Mouse (Mus musculus) hindbrain, embryonic 11.5 days (tissue): ENCODE measurements at regions not wholly inside any gene's neighbourhood (a gene's known extent, or its start where the extent isn't known, plus 50 kb on each side); places are given as distances from the start of the nearest gene placed in this dataset.

Source experiments
- ATAC-seq: fragments of 200-750 bp; cut with Nextera tagmentation; 2 replicates; pipeline ENCODE4 v1.8.0; 2017; ENCODE audit warnings: mild to moderate bottlenecking, moderate TSS enrichment, moderate library complexity; ENCODE audit not compliant: low FRiP score
- DNase-seq: peaks from one replicate; pipeline ENCODE4 v3.0.0-alpha.2; 2015; ENCODE audit warnings: low spot score
- H3K27ac ChIP-seq: fragments of 300-500 bp; sonication (generic); 2 replicates; pipeline ENCODE4 v1.5.1; 2014; ENCODE audit warnings: mild to moderate bottlenecking, low read depth, low read length
- H3K27me3 ChIP-seq: fragments of 300-500 bp; sonication (generic); 2 replicates; pipeline ENCODE4 v1.6.1; 2014; ENCODE audit warnings: mild to moderate bottlenecking, low read length, moderate library complexity, mixed read lengths; ENCODE audit not compliant: control insufficient read depth, insufficient read depth
- H3K36me3 ChIP-seq: fragments of 300-500 bp; sonication (generic); 2 replicates; pipeline ENCODE4 v1.6.1; 2014; ENCODE audit warnings: mild to moderate bottlenecking, low read length, moderate library complexity, mixed read lengths; ENCODE audit not compliant: control insufficient read depth, insufficient read depth
- H3K4me1 ChIP-seq: fragments of 300-500 bp; sonication (generic); replicated peaks from 2 replicates; pipeline ENCODE4 v1.6.1; 2014; ENCODE audit warnings: low read length, mixed read lengths; ENCODE audit not compliant: control insufficient read depth, insufficient read depth
- H3K4me2 ChIP-seq: fragments of 300-500 bp; sonication (generic); replicated peaks from 2 replicates; pipeline ENCODE4 v1.6.1; 2014; ENCODE audit warnings: mild to moderate bottlenecking, low read depth, low read length
- H3K4me3 ChIP-seq: fragments of 300-500 bp; sonication (generic); 2 replicates; pipeline ENCODE4 v1.5.1; 2014; ENCODE audit warnings: low read depth, low read length
- H3K9ac ChIP-seq: fragments of 300-500 bp; sonication (generic); 2 replicates; pipeline ENCODE4 v1.6.1; 2014; ENCODE audit warnings: low read depth, low read length
- H3K9me3 ChIP-seq: fragments of 300-500 bp; sonication (generic); 2 replicates; pipeline ENCODE4 v1.6.1; 2016; ENCODE audit warnings: low read length; ENCODE audit not compliant: control insufficient read depth
- WGBS: fragments of 180-500 bp; shearing (Covaris S2); extraction: QIAGEN DNeasy Blood & Tissue Kit; methylation state at CpG from one replicate; pipeline ENCODE4 v1.1.7; 2014; 5-methylcytosine and 5-hydroxymethylcytosine counted together

- no peak for DNase-seq
- no peak overlapping the region for H3K4me2 ChIP-seq
Observed at GRCm38 (mm10) chr1:23491041-23491440, 93.5 kb upstream of the Ogfrl1 start.

GRCm38 (mm10) chr1:23492981-23493380, 95.4 kb upstream of the Ogfrl1 start:
- H3K36me3 ChIP-seq: no peaks in the 10 kb centered on the region
- H3K27ac ChIP-seq: no peak overlapping the region
- H3K4me1 ChIP-seq: no peaks in the 10 kb centered on the region
- H3K4me2 ChIP-seq: no peak overlapping the region
- no peaks in the 10 kb centered on the region for H3K9me3 ChIP-seq
- ATAC-seq (no peak), DNase-seq (no peak)
- H3K4me3 ChIP-seq: no peak overlapping the region
- H3K9ac ChIP-seq: no peak overlapping the region
- no peaks in the 10 kb centered on the region for H3K27me3 ChIP-seq

More at GRCm38 (mm10) chr1:23491041-23491440, 93.5 kb upstream of the Ogfrl1 start:
- WGBS: 79% methylated on average over 6 of the region's 6 CpGs
- H3K4me1 ChIP-seq: no peaks in the 10 kb centered on the region
- H3K36me3 ChIP-seq: no peaks in the 10 kb centered on the region
- no peak overlapping the region for H3K27ac ChIP-seq
- no peak overlapping the region for H3K4me3 ChIP-seq
- H3K27me3 ChIP-seq: no peaks in the 10 kb centered on the region
- no peak for ATAC-seq
- no peak overlapping the region for H3K9ac ChIP-seq
- no peaks in the 10 kb centered on the region for H3K9me3 ChIP-seq

- ATAC-seq (no peak), DNase-seq (no peak)
- no peak overlapping the region for H3K4me3 ChIP-seq
- H3K9me3 ChIP-seq: no peaks in the 10 kb centered on the region
- no peak overlapping the region for H3K4me2 ChIP-seq
- H3K27me3 ChIP-seq: no peaks in the 10 kb centered on the region
- 57% methylated on average over 4 of the region's 4 CpGs for WGBS
- no peak overlapping the region for H3K27ac ChIP-seq
- no peaks in the 10 kb centered on the region for H3K4me1 ChIP-seq
- no peak overlapping the region for H3K9ac ChIP-seq
- H3K36me3 ChIP-seq: no peaks in the 10 kb centered on the region
Observed at GRCm38 (mm10) chr1:23495412-23495811, 97.8 kb upstream of the Ogfrl1 start.

GRCm38 (mm10) chr1:23520113-23520512, 122.5 kb upstream of the Ogfrl1 start:
- WGBS: 61% methylated on average over 2 of the region's 2 CpGs
- Histone ChIP-seq H3K4me1 (no peaks in the 10 kb centered on the region), H3K9ac (no peak overlapping the region), H3K27ac (no peak overlapping the region), H3K9me3 (no peaks in the 10 kb centered on the region), H3K36me3 (no peaks in the 10 kb centered on the region), H3K27me3 (no peaks in the 10 kb centered on the region), H3K4me2 (no peak overlapping the region), H3K4me3 (no peak overlapping the region)
- DNase-seq (no peak), ATAC-seq (no peak)

- H3K9me3 ChIP-seq: no peaks in the 10 kb centered on the region
- 83% methylated on average over 3 of the region's 3 CpGs for WGBS
Observed at GRCm38 (mm10) chr1:23532659-23533058, 135.1 kb upstream of the Ogfrl1 start.

DNA sequence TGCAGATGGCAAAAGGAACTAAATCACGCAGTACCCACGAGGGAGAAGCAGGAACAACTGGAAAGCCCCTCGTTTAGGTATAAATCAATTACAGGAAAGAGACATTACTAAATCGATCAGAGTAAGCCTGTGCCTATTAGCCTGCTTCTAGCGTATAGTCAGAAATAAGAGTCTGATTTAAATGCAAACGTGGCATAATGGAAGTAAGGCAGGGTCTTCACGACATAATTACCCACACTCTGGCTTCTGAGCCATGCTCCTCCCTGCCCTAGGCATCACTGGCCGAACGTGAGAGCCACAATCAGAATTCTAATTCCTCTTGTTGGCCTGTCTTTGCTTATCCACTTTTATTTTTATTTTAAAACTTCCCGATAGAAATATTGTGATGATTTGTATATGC, 139.0 kb upstream of the Ogfrl1 start:
- DNase-seq (no peak), ATAC-seq (0 out of 2 replicates have a peak, but pooled peaks have one; percentile 6)
- Histone ChIP-seq H3K36me3 (no peaks in the 10 kb centered on the region), H3K9me3 (no peaks in the 10 kb centered on the region), H3K9ac (no peak overlapping the region), H3K4me3 (no peak overlapping the region), H3K4me1 (no peaks in the 10 kb centered on the region), H3K27me3 (no peaks in the 10 kb centered on the region), H3K27ac (no peak overlapping the region), H3K4me2 (no peak overlapping the region)
- WGBS: 84% methylated on average over 10 of the region's 10 CpGs

More at GRCm38 (mm10) chr1:23532659-23533058, 135.1 kb upstream of the Ogfrl1 start:
- Histone ChIP-seq H3K4me2 (no peak overlapping the region), H3K9ac (no peak overlapping the region), H3K27me3 (no peaks in the 10 kb centered on the region), H3K4me1 (no peaks in the 10 kb centered on the region), H3K27ac (no peak overlapping the region), H3K36me3 (no peaks in the 10 kb centered on the region), H3K4me3 (no peak overlapping the region)
- DNase-seq (no peak), ATAC-seq (no peak)

- Histone ChIP-seq H3K4me2 (no peak overlapping the region), H3K36me3 (no peaks in the 10 kb centered on the region), H3K27me3 (no peaks in the 10 kb centered on the region), H3K9ac (no peak overlapping the region), H3K9me3 (no peaks in the 10 kb centered on the region), H3K4me1 (no peaks in the 10 kb centered on the region), H3K4me3 (no peak overlapping the region), H3K27ac (no peak overlapping the region)
- ATAC-seq (no peak), DNase-seq (no peak)
- 42% methylated on average over 6 of the region's 6 CpGs for WGBS
Observed at GRCm38 (mm10) chr1:23538419-23538818, 140.8 kb upstream of the Ogfrl1 start.

GRCm38 (mm10) chr1:23540594-23540993, 143.0 kb upstream of the Ogfrl1 start:
- no peak for DNase-seq
- H3K36me3 ChIP-seq: no peaks in the 10 kb centered on the region
- ATAC-seq: no peak
- no peak overlapping the region for H3K9ac ChIP-seq
- H3K4me2 ChIP-seq: no peak overlapping the region
- no peak overlapping the region for H3K4me3 ChIP-seq
- H3K27ac ChIP-seq: no peak overlapping the region
- no peaks in the 10 kb centered on the region for H3K9me3 ChIP-seq
- WGBS: 70% methylated on average over 7 of the region's 7 CpGs
- no peaks in the 10 kb centered on the region for H3K4me1 ChIP-seq
- H3K27me3 ChIP-seq: no peaks in the 10 kb centered on the region

DNA sequence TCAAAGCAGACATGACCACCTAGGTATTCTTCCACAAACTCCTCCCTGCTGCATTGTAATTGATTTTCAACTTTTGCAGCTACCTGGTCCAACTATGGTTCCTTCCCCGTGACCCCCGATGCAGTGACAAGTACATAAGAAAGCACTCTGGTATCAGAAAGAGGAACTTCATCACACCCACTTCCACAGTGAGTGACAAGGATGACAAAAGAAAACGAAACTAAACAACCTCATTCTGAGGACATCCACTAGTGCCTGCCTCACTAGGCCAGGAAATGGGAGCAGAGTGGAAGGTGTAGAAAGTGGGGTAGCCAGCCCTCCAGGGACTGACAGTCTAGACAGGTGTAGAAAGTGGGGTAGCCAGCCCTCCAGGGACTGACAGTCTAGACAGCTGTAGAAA, 158.2 kb upstream of the Ogfrl1 start:
- Histone ChIP-seq H3K9ac (no peak overlapping the region), H3K9me3 (no peaks in the 10 kb centered on the region), H3K27ac (no peak overlapping the region), H3K4me1 (no peaks in the 10 kb centered on the region), H3K36me3 (no peaks in the 10 kb centered on the region), H3K4me3 (no peak overlapping the region), H3K4me2 (no peak overlapping the region), H3K27me3 (no peaks in the 10 kb centered on the region)
- WGBS: 89% methylated on average over 3 of the region's 3 CpGs
- DNase-seq (no peak), ATAC-seq (no peak)
